Mouse (Mus musculus): ENCODE data around the gene Tmem143. TPM values are rescaled to one million over a fixed set of nuclear protein-coding genes. Genes with fewer than 3 reads are reported as not detected.
"Not testable (repeated sequence)": the region's sequence is repeated elsewhere in the genome, so short reads cannot be mapped to it uniquely, and the experiment has no call there.

Gene Tmem143
- total RNA-seq (2015) = 5.3 TPM in 2 replicates
- total RNA-seq (2017) = 8.1 and 17.2 TPM in 2 replicates

DNA sequence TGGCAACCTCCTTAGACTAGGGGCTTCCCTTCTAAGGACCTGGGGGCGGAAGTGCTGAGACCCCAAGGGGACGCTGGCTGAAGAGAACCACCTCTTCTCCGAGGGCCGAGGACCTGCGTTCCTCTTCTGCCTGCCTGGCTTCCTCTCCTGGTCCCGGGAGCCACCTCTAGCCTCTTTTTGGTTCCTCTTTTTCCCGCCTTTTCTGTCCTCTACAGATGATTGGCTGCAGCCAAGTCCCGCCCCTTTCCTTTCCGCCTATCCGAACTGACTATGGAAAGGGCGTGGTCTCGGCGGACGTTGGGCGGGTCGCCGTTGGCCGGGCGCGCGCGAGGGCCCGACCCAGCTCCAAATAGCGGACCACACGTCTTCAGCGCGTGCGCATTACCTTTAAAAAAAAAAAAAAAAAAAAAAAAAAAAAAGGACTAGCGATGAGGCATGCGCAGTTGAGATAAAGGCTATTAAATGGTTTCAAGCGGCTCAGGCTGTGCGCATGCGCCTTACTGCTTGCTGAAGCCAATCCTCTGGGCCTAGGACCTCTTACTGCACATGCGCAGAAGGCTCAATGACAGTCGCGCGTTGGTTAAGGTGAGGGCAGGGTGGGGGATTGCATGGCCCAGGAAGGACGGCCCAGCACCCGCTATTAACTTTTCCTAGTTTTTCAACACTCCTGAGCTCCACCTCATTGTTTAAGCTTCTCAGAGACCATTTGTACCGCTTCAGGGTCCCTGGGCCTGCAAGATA, at the start of gene Tmem143, which contains the start of gene Syngr4:
Gene Tmem143 (plus strand): TSS at position 425 of the 741 bp plus-strand sequence.
Gene Syngr4 (minus strand): TSS at position 198 of the 741 bp plus-strand sequence.
- peak; percentile 85 for ATAC-seq (replicated peaks; ENCODE audit: poor library complexity)

DNA sequence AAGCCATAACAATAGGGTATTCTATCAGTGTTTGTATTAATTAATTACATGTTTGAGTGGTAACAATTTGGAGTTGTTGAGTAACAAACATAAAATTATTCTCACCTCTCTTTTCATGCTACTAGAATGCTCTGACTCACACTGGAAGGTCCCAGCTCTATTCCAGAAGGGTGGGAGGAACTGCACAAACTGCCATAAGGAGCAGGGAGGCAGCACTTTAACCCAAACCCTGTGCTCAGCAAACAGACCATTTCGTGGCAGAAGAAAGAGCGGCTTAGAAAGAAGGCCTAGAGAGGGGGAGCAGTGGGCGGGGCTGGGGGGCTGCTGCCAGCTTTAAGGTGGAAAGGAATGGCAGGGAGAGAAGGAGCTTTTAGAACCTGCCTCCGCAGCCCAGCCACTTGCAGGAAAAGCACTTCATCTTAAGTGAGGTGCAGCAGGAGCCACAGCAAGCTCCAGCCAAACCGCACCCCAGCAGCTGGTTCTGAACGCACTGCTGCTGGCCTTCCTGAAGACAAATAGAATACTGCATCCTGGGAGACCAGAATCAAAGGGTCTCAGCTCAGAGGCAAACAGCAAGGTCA, 48.2 kb upstream of the Tmem143 start:
- no peak for ATAC-seq (replicated peaks; ENCODE audit: poor library complexity)

DNA sequence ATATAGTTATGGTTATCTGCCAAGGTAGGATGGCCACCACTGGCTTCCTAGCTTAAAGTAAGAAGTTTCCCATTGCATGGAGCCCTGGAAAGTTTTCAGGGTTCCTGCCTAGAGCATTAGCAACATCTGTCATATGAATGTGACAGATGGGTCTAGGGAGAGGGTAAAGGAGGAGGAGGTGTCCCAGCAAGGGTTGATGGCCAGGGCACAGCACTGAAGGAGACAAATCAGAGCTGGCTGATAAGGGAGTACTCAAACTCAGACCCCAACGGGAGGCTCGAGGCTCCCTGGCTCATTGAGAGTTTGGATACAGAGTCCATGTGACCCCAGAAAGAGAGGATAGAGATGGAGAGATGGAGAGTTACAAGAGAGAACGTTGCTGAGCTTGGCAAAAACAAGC, 46.1 kb upstream of the Tmem143 start:
- ATAC-seq (replicated peaks; ENCODE audit: poor library complexity) = no peak

GRCm38 (mm10) chr7:45853089-45853488, 43.7 kb upstream of the Tmem143 start:
- no peak for ATAC-seq (replicated peaks; ENCODE audit: poor library complexity)

- ATAC-seq (replicated peaks; ENCODE audit: poor library complexity) = peak; percentile 58
Observed at GRCm38 (mm10) chr7:45856950-45857901, 39.5 kb upstream of the Tmem143 start.

- ATAC-seq (replicated peaks; ENCODE audit: poor library complexity) = no peak
Observed at GRCm38 (mm10) chr7:45859008-45859407, 37.7 kb upstream of the Tmem143 start.

- ATAC-seq (replicated peaks; ENCODE audit: poor library complexity) = no peak
Observed at GRCm38 (mm10) chr7:45862804-45863203, 33.9 kb upstream of the Tmem143 start.

- no peak for ATAC-seq (replicated peaks; ENCODE audit: poor library complexity)
Observed at GRCm38 (mm10) chr7:45864435-45864834, 32.3 kb upstream of the Tmem143 start.

GRCm38 (mm10) chr7:45865925-45866910, 30.5 kb upstream of the Tmem143 start:
- ATAC-seq (replicated peaks; ENCODE audit: poor library complexity) = peak; percentile 89

- no peak for ATAC-seq (replicated peaks; ENCODE audit: poor library complexity)
Observed at GRCm38 (mm10) chr7:45867871-45868270, 28.9 kb upstream of the Tmem143 start.

- ATAC-seq (replicated peaks; ENCODE audit: poor library complexity) = no peak
Observed at GRCm38 (mm10) chr7:45869107-45869670, 27.6 kb upstream of the Tmem143 start.

DNA sequence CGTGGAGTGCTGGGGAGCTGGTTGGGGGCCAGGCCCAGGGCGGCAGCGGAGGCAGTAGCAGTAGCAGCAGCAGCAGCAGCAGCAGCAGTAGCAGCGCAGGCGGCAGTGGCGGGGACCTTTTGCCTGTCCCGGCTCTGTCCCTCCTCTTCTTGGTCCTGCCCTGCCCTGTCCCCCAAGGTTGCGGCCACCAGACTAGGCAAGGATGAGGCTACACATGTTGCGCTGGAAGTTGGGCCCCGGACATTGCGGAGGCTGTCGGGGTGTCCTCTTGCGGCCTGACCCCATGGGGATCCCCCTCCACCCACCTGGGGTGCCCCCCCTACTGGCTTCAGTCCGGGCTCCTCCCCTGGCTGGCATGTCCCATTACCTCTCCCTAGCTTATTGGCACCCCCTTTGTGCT, 27.0 kb upstream of the Tmem143 start:
- no peak for ATAC-seq (replicated peaks; ENCODE audit: poor library complexity)

GRCm38 (mm10) chr7:45870282-45871058, 26.3 kb upstream of the Tmem143 start:
- ATAC-seq (replicated peaks; ENCODE audit: poor library complexity) = no peak

GRCm38 (mm10) chr7:45872624-45873023, 24.1 kb upstream of the Tmem143 start, which contains the start of gene Kdelr1:
TSS of gene Kdelr1 (plus strand) at chr7:45872772.
- ATAC-seq (replicated peaks; ENCODE audit: poor library complexity) = peak; percentile 89

- peak; percentile 59 for ATAC-seq (replicated peaks; ENCODE audit: poor library complexity)
Observed at GRCm38 (mm10) chr7:45873061-45873947, 23.4 kb upstream of the Tmem143 start.

- no peak for ATAC-seq (replicated peaks; ENCODE audit: poor library complexity)
Observed at GRCm38 (mm10) chr7:45876895-45877294, 19.8 kb upstream of the Tmem143 start.

GRCm38 (mm10) chr7:45878278-45878677, 18.5 kb upstream of the Tmem143 start, which contains the start of gene Grin2d:
TSS of gene Grin2d (minus strand) at chr7:45878378.
- ATAC-seq (replicated peaks; ENCODE audit: poor library complexity) = not testable (repeated sequence)

DNA sequence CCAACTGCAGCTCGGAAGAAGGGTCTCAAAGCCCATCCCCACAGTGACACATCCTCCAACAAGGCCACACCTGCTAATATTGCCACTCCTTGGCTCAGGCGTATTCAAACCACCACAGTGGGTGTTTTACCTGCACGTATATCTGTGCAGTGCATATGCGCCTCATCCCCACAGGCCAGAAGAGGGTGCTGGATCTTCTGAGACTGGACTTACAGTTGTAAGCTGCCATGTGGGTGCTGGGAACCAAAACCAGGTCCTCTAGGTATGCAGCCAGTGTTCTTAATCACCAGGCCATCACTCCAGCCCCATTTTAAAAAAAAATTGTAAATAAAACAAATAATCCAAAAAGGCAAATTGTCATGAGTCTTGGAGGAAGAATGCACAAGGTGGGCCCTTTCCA, 16.2 kb upstream of the Tmem143 start:
- no peak for ATAC-seq (replicated peaks; ENCODE audit: poor library complexity)
